Mouse (Mus musculus): ENCODE measurements around the gene Hist1h2bg. TPM values are rescaled to one million over a fixed set of nuclear protein-coding genes. Genes with fewer than 3 reads are reported as not detected.
"Not testable (repeated sequence)": the region's sequence is repeated elsewhere in the genome, so short reads cannot be mapped to it uniquely, and the experiment has no call there.

Gene Hist1h2bg
- polyA plus RNA-seq, 1 experiment from 2014 or later, result 6.5 TPM

DNA sequence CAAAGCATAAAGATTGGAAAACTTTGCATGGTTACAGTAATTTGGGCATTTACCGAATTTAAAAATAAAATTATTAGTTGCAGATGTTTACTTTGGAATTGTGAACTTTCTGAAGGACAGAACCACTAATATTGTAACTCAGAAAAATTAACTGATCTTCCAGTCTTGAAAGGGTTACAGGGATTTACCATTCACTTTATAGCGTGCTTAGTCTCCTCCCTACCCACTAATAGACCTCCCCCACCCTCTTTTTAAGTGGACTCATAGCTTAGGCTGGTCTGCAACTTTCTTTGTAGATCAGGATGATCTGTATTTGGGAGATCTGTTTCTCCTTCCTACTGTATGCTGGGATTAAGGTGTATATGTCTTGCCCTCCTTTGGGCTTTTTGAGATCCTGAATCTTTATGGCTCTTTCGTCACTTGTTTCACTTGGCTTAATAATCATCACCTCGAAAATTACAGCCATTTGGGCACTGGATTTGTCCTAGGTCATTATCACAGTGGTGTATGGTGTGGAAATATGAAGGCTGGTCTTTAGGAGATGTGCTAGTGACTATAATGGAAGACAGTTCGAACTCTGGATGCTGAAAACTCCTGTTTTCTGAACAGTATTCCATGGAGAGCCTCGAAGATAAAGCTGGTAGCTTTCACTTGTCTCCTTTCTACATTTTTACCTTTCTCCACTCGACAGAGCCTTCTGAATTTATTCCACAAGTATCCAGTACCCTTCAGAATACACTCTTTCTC lies 34.9 kb upstream of the Hist1h2bg start:
- Histone ChIP-seq H3K4me1 (ENCODE audit: control insufficient read depth, insufficient read depth, low read length) (peaks cover 12% of the 10 kb centered on the region), H3K4me3 (ENCODE audit: low read depth, low read length) (peak overlapping the region; percentile 57), H3K9ac (ENCODE audit: low read depth, low read length) (peak overlapping the region; percentile 66), H3K27ac (ENCODE audit: low read depth, low read length) (peak overlapping the region; percentile 98), H3K27me3 (ENCODE audit: control insufficient read depth, insufficient read depth, low read length) (no peaks in the 10 kb centered on the region), H3K4me2 (peak overlapping the region; percentile 65), H3K9me3 (replicated peaks; ENCODE audit: control insufficient read depth, low read length) (no peaks in the 10 kb centered on the region), H3K36me3 (ENCODE audit: control insufficient read depth, insufficient read depth, low read length) (no peaks in the 10 kb centered on the region)
- ATAC-seq (replicated peaks; ENCODE audit: insufficient number of reproducible peaks, low FRiP score, low TSS enrichment), result no peak
- 23% methylated on average over 7 of the region's 7 CpGs for WGBS (ENCODE audit: insufficient replicate concordance)

DNA sequence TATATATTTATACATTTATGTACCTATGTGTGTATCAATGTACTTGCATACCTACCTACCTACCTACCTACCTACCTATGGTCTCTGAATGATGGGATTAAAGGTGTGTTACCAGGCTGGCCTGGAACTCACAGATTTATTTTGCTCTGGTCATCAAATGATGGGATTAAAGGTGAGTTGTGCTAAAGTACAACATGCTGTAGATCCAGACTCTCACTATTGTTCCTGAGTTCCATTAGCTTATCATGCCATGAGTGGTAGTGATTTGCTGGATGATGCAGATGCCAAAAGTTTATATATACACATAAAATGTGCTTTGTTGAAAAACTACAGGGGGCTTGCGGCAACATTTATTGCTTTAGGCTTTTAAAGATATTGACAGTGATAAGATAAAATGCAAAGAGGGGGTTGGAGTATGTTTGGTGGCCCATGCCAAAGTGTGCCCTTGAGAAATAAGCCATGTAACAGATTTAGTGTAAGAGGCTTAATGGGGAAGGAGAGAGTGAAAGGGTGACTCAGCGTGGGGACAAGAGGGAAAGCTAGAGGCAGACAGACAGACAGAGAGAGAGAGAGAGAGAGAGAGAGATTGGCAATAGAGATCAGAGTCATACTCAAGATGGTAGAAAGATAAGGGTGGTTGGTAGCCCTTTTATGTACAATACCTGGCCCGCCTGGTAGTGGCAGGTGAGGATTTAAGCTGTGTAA lies 34.0 kb upstream of the Hist1h2bg start:
- WGBS (ENCODE audit: insufficient replicate concordance), result 84% methylated on average over 3 of the region's 3 CpGs
- no peaks in the 10 kb centered on the region for H3K36me3 ChIP-seq (ENCODE audit: control insufficient read depth, insufficient read depth, low read length)
- H3K4me2 ChIP-seq, result peak overlapping the region; percentile 30
- ATAC-seq (replicated peaks; ENCODE audit: insufficient number of reproducible peaks, low FRiP score, low TSS enrichment), result no peak
- H3K27ac ChIP-seq (ENCODE audit: low read depth, low read length), result no peak overlapping the region
- no peak overlapping the region for H3K4me3 ChIP-seq (ENCODE audit: low read depth, low read length)
- no peaks in the 10 kb centered on the region for H3K9me3 ChIP-seq (replicated peaks; ENCODE audit: control insufficient read depth, low read length)
- H3K4me1 ChIP-seq (ENCODE audit: control insufficient read depth, insufficient read depth, low read length), result peaks cover 12% of the 10 kb centered on the region
- no peaks in the 10 kb centered on the region for H3K27me3 ChIP-seq (ENCODE audit: control insufficient read depth, insufficient read depth, low read length)
- H3K9ac ChIP-seq (ENCODE audit: low read depth, low read length), result 0 out of 2 replicates have a peak overlapping the region, but pooled peaks have one; percentile 7

DNA sequence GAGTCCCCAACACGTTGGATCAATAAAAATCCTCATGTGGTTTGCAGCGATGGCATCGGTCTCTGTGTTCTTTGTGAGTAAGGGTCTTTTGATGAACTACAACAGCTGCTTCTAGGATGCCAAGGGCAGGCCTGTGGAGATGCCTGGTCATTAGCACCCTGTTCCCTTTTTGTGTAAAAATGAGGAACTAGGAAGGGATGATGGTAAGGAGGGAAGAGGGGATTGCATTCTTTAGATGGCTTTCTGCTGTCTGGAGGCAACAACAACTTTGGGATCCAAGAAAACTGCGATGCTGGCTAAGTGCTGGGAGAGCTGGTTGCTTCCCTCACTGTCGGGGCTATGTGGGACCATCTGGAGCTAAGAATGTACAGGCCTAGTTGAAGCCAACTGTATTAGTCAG lies 32.9 kb upstream of the Hist1h2bg start:
- H3K4me2 ChIP-seq, result no peak overlapping the region
- no peaks in the 10 kb centered on the region for H3K27me3 ChIP-seq (ENCODE audit: control insufficient read depth, insufficient read depth, low read length)
- WGBS (ENCODE audit: insufficient replicate concordance), result 80% methylated on average over 5 of the region's 5 CpGs
- H3K36me3 ChIP-seq (ENCODE audit: control insufficient read depth, insufficient read depth, low read length), result no peaks in the 10 kb centered on the region
- H3K27ac ChIP-seq (ENCODE audit: low read depth, low read length), result no peak overlapping the region
- H3K9me3 ChIP-seq (replicated peaks; ENCODE audit: control insufficient read depth, low read length), result no peaks in the 10 kb centered on the region
- H3K9ac ChIP-seq (ENCODE audit: low read depth, low read length), result no peak overlapping the region
- H3K4me3 ChIP-seq (ENCODE audit: low read depth, low read length), result no peak overlapping the region
- ATAC-seq (replicated peaks; ENCODE audit: insufficient number of reproducible peaks, low FRiP score, low TSS enrichment), result no peak
- H3K4me1 ChIP-seq (ENCODE audit: control insufficient read depth, insufficient read depth, low read length), result 0 out of 2 replicates have a peak, but pooled peaks cover 6% of the 10 kb centered on the region

DNA sequence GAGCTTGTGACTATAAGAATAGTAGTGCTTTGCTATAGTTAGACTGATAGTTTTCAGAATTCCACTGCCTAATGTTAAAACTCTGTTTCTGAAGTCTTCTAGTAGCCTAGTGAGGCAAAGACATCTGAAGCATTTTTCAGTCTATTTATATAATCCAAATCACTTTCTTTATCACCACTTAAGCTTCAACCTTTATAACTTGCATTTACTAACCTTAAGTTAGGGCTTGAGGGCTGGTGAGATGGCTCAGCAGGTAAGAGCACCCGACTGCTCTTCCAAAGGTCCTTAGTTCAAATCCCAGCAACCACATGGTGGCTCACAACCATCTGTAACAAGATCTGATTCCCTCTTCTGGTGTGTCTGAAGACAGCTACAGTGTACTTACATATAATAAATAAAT lies 31.4 kb upstream of the Hist1h2bg start:
- not testable (repeated sequence) for H3K27me3 ChIP-seq (ENCODE audit: control insufficient read depth, insufficient read depth, low read length); H3K36me3 ChIP-seq (ENCODE audit: control insufficient read depth, insufficient read depth, low read length); H3K4me1 ChIP-seq (ENCODE audit: control insufficient read depth, insufficient read depth, low read length); H3K27ac ChIP-seq (ENCODE audit: low read depth, low read length); H3K9ac ChIP-seq (ENCODE audit: low read depth, low read length); H3K9me3 ChIP-seq (replicated peaks; ENCODE audit: control insufficient read depth, low read length); H3K4me2 ChIP-seq; H3K4me3 ChIP-seq (ENCODE audit: low read depth, low read length); ATAC-seq (replicated peaks; ENCODE audit: insufficient number of reproducible peaks, low FRiP score, low TSS enrichment)
- WGBS (ENCODE audit: insufficient replicate concordance), result 59% methylated on average over 1 of the region's 1 CpGs

DNA sequence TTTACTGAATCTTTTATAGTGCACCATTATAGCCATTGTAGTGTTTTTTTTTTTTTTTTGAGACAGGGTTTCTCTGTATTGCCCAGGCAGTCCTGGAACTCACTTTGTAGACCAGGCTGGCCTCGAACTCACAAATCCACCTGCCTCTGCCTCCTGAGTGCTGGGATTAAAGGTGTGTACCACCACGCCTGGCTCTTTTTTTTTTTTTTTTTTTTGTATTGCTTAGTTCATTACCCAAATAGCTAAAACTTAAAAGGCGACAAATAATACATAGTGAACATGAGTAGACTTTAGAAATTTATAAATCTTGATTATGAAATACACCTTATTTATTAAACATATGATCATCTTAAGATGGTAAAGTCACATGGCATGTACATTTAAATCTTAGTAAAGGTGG lies 29.7 kb upstream of the Hist1h2bg start:
- Histone ChIP-seq H3K27me3 (ENCODE audit: control insufficient read depth, insufficient read depth, low read length) (no peaks in the 10 kb centered on the region), H3K36me3 (ENCODE audit: control insufficient read depth, insufficient read depth, low read length) (no peaks in the 10 kb centered on the region), H3K27ac (ENCODE audit: low read depth, low read length) (no peak overlapping the region), H3K4me2 (no peak overlapping the region), H3K9ac (ENCODE audit: low read depth, low read length) (no peak overlapping the region), H3K9me3 (replicated peaks; ENCODE audit: control insufficient read depth, low read length) (no peaks in the 10 kb centered on the region), H3K4me3 (ENCODE audit: low read depth, low read length) (no peak overlapping the region), H3K4me1 (ENCODE audit: control insufficient read depth, insufficient read depth, low read length) (0 out of 2 replicates have a peak, but pooled peaks cover under 1% of the 10 kb centered on the region)
- no peak for ATAC-seq (replicated peaks; ENCODE audit: insufficient number of reproducible peaks, low FRiP score, low TSS enrichment)
- 90% methylated on average over 3 of the region's 3 CpGs for WGBS (ENCODE audit: insufficient replicate concordance)

DNA sequence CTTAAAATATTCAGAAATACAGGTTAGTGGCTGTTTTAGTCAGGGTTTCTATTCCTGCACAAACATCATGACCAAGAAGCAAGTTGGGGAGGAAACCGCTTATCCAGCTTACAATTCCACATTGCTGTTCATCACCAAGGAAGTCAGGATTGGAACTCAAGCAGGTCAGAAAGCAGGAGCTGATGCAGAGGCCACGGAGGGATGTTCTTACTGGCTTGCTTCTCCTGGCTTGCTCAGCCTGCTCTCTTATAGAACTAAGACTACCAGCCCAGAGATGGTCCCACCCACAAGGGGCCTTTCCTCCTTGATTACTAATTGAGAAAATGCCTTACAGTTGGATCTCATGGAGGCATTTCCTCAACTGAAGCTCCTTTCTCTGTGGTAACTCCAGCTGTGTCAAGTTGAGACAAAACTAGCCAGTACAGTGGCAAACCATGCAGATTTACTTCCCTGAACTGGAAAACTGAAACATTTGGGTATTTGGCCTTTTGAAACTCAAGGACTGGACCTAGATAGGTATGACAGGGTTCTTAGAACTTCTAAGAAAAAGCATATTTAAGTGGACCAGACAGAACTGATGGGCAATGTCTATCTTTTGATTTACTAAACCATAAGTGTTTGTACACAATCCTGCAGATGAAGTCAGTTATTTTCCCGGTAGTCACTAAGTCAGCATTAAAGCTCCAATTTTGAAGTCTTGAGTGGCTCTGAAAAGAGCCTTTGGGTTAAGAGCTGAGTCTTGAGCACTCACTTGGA lies 28.8 kb upstream of the Hist1h2bg start:
- peak overlapping the region; percentile 64 for H3K4me2 ChIP-seq
- H3K9ac ChIP-seq (ENCODE audit: low read depth, low read length), result peak overlapping the region; percentile 64
- H3K27ac ChIP-seq (ENCODE audit: low read depth, low read length), result peak overlapping the region; percentile 74
- peak overlapping the region; percentile 50 for H3K4me3 ChIP-seq (ENCODE audit: low read depth, low read length)
- 7% methylated on average over 3 of the region's 3 CpGs for WGBS (ENCODE audit: insufficient replicate concordance)
- not testable (repeated sequence) for ATAC-seq (replicated peaks; ENCODE audit: insufficient number of reproducible peaks, low FRiP score, low TSS enrichment); H3K4me1 ChIP-seq (ENCODE audit: control insufficient read depth, insufficient read depth, low read length); H3K9me3 ChIP-seq (replicated peaks; ENCODE audit: control insufficient read depth, low read length); H3K27me3 ChIP-seq (ENCODE audit: control insufficient read depth, insufficient read depth, low read length); H3K36me3 ChIP-seq (ENCODE audit: control insufficient read depth, insufficient read depth, low read length)

DNA sequence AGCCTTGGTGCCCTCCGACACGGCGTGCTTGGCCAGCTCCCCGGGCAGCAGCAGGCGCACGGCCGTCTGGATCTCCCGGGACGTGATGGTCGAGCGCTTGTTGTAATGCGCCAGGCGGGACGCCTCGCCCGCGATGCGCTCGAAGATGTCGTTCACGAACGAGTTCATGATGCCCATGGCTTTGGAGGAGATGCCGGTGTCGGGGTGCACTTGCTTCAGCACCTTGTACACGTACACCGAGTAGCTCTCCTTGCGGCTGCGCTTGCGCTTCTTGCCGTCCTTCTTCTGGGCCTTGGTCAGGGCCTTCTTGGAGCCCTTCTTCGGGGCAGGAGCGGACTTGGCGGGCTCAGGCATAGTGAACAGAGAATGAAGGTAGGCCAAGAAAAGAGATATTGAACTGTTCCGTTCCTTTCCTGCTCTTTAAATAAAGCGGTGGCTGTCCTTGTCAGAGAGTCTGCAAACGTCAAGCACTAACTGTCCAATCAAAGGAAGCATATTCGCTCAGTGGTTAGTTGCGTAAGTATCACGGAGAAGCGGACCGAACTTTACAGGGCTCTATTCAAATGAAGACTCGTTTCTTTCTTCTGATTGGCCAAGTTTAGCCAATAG lies 28.1 kb upstream of the Hist1h2bg start, which contains the start of gene Hist1h2bh:
Gene Hist1h2bh, minus strand, starts transcription at position 394 of the 609 bp plus-strand sequence.
- Histone ChIP-seq H3K27ac (ENCODE audit: low read depth, low read length) (peak within 1 kb of the TSS; percentile 96), H3K4me3 (ENCODE audit: low read depth, low read length) (peak within 1 kb of the TSS; percentile 51), H3K9ac (ENCODE audit: low read depth, low read length) (peak within 1 kb of the TSS; percentile 64), H3K4me2 (peak within 1 kb of the TSS; percentile 80)
- H3K36me3 ChIP-seq (ENCODE audit: control insufficient read depth, insufficient read depth, low read length); H3K27me3 ChIP-seq (ENCODE audit: control insufficient read depth, insufficient read depth, low read length); H3K9me3 ChIP-seq (replicated peaks; ENCODE audit: control insufficient read depth, low read length); H3K4me1 ChIP-seq (ENCODE audit: control insufficient read depth, insufficient read depth, low read length): not testable (repeated sequence)
- under 1% methylated on average over 25 of the region's 42 CpGs for WGBS (ENCODE audit: insufficient replicate concordance)
- peak; percentile 89 for ATAC-seq (replicated peaks; ENCODE audit: insufficient number of reproducible peaks, low FRiP score, low TSS enrichment)
